Mouse (Mus musculus): ENCODE results near the gene Chd5.

Gene Chd5

DNA sequence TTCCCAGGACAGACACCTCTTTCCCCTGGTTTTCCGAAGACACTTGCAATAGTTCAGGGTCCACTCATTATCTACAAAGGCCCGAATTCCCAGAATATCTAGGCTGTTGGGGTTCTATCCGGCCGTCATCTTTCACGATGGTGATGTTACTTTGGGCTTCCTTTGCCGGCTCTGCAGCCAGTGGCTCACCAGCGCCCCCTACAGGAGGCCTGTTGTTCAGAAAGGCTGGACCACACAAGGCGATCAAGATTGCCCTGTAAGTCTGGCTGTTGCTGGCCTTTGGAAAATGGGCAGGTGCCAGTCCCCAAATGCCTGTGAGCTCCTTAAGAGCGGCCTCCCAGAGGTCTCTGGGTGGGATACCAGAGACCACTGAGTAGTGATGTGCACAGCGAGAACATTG, 96.8 kb downstream of the Chd5 start:
- DNase-seq (ENCODE audit: low spot score) = peak; percentile 11

Measured in ovary, adult 18-20 months (tissue).